Mouse (Mus musculus): ENCODE measurements around the gene Trim60. TPM values are rescaled to one million over a fixed set of nuclear protein-coding genes. Genes with fewer than 3 reads are reported as not detected.

Gene Trim60
- polyA plus RNA-seq (2015; fragmentation: Nextera tagmentation; extraction: Ambion mirVana): not detected in 2 replicates

GRCm38 (mm10) chr8:65018423-65018822 lies at the start of gene Trim60, which contains the start of gene Trim61:
Trim60 (minus strand) TSS chr8:65018584.
Trim61 (minus strand) TSS chr8:65018523.
- ATAC-seq (ENCODE audit: low FRiP score, low read depth): no peak
- Histone ChIP-seq H3K27me3 (no peaks in the 10 kb centered on the region), H3K9me3 (no peaks in the 10 kb centered on the region), H3K4me2 (no peak within 1 kb of the TSS), H3K27ac (replicated peaks) (no peak within 1 kb of the TSS), H3K4me3 (no peak within 1 kb of the TSS), H3K36me3 (no peaks in the 10 kb centered on the region), H3K4me1 (replicated peaks) (no peaks in the 10 kb centered on the region), H3K9ac (no peak within 1 kb of the TSS)
- WGBS: 89% methylated on average over 8 of the region's 8 CpGs

GRCm38 (mm10) chr8:65067694-65068472 lies 49.5 kb upstream of the Trim60 start:
- WGBS: 34% methylated on average over 10 of the region's 10 CpGs

GRCm38 (mm10) chr8:65067031-65067430 lies 48.6 kb upstream of the Trim60 start:
- H3K4me3 ChIP-seq: no peak overlapping the region
- no peaks in the 10 kb centered on the region for H3K9me3 ChIP-seq
- H3K27ac ChIP-seq (replicated peaks): no peak overlapping the region
- no peaks in the 10 kb centered on the region for H3K36me3 ChIP-seq
- H3K9ac ChIP-seq: no peak overlapping the region
- H3K27me3 ChIP-seq: no peaks in the 10 kb centered on the region
- no peak for ATAC-seq (ENCODE audit: low FRiP score, low read depth)
- WGBS: 98% methylated on average over 4 of the region's 4 CpGs
- no peaks in the 10 kb centered on the region for H3K4me1 ChIP-seq (replicated peaks)
- no peak overlapping the region for H3K4me2 ChIP-seq

More at GRCm38 (mm10) chr8:65067694-65068472, 49.5 kb upstream of the Trim60 start:
- H3K9ac ChIP-seq: no peak overlapping the region
- no peak for ATAC-seq (ENCODE audit: low FRiP score, low read depth)
- no peaks in the 10 kb centered on the region for H3K36me3 ChIP-seq
- H3K9me3 ChIP-seq: no peaks in the 10 kb centered on the region
- H3K27ac ChIP-seq (replicated peaks): no peak overlapping the region
- H3K27me3 ChIP-seq: no peaks in the 10 kb centered on the region
- H3K4me2 ChIP-seq: 0 out of 2 replicates have a peak overlapping the region, but pooled peaks have one; percentile 11
- H3K4me1 ChIP-seq (replicated peaks): no peaks in the 10 kb centered on the region
- H3K4me3 ChIP-seq: no peak overlapping the region

GRCm38 (mm10) chr8:65065622-65066021 lies 47.2 kb upstream of the Trim60 start:
- no peak for ATAC-seq (ENCODE audit: low FRiP score, low read depth)
- 92% methylated on average over 3 of the region's 3 CpGs for WGBS

GRCm38 (mm10) chr8:65064071-65064470 lies 45.7 kb upstream of the Trim60 start:
- H3K4me1 ChIP-seq (replicated peaks): no peaks in the 10 kb centered on the region
- no peak overlapping the region for H3K4me3 ChIP-seq
- no peak for ATAC-seq (ENCODE audit: low FRiP score, low read depth)
- H3K27me3 ChIP-seq: no peaks in the 10 kb centered on the region
- H3K36me3 ChIP-seq: no peaks in the 10 kb centered on the region
- WGBS: 47% methylated on average over 2 of the region's 2 CpGs
- H3K27ac ChIP-seq (replicated peaks): no peak overlapping the region
- no peaks in the 10 kb centered on the region for H3K9me3 ChIP-seq
- H3K9ac ChIP-seq: no peak overlapping the region
- H3K4me2 ChIP-seq: no peak overlapping the region

More at GRCm38 (mm10) chr8:65065622-65066021, 47.2 kb upstream of the Trim60 start:
- Histone ChIP-seq H3K36me3 (no peaks in the 10 kb centered on the region), H3K9ac (no peak overlapping the region), H3K27ac (replicated peaks) (no peak overlapping the region), H3K4me1 (replicated peaks) (no peaks in the 10 kb centered on the region), H3K27me3 (no peaks in the 10 kb centered on the region), H3K4me3 (no peak overlapping the region), H3K9me3 (no peaks in the 10 kb centered on the region), H3K4me2 (no peak overlapping the region)

GRCm38 (mm10) chr8:65062195-65062594 lies 43.8 kb upstream of the Trim60 start:
- Histone ChIP-seq H3K9ac (no peak overlapping the region), H3K4me3 (no peak overlapping the region), H3K27ac (replicated peaks) (no peak overlapping the region), H3K27me3 (no peaks in the 10 kb centered on the region), H3K36me3 (no peaks in the 10 kb centered on the region), H3K9me3 (no peaks in the 10 kb centered on the region), H3K4me1 (replicated peaks) (no peaks in the 10 kb centered on the region), H3K4me2 (no peak overlapping the region)
- WGBS: 69% methylated on average over 4 of the region's 4 CpGs
- ATAC-seq (ENCODE audit: low FRiP score, low read depth): no peak

GRCm38 (mm10) chr8:65056722-65057121 lies 38.3 kb upstream of the Trim60 start:
- WGBS: 90% methylated on average over 4 of the region's 4 CpGs

GRCm38 (mm10) chr8:65053968-65054367 lies 35.6 kb upstream of the Trim60 start:
- Histone ChIP-seq H3K9ac (no peak overlapping the region), H3K27me3 (no peaks in the 10 kb centered on the region), H3K27ac (replicated peaks) (no peak overlapping the region), H3K4me3 (no peak overlapping the region), H3K4me1 (replicated peaks) (no peaks in the 10 kb centered on the region), H3K4me2 (no peak overlapping the region), H3K36me3 (no peaks in the 10 kb centered on the region), H3K9me3 (no peaks in the 10 kb centered on the region)
- whole genome bisulfite sequencing: 64% methylated on average over 5 of the region's 5 CpGs
- peak; percentile 34; the same call in 1 of the 2 replicates for ATAC-seq (ENCODE audit: low FRiP score, low read depth)

More at GRCm38 (mm10) chr8:65056722-65057121, 38.3 kb upstream of the Trim60 start:
- no peaks in the 10 kb centered on the region for H3K9me3 ChIP-seq
- no peak overlapping the region for H3K4me3 ChIP-seq
- H3K27me3 ChIP-seq: no peaks in the 10 kb centered on the region
- no peak for ATAC-seq (ENCODE audit: low FRiP score, low read depth)
- no peaks in the 10 kb centered on the region for H3K4me1 ChIP-seq (replicated peaks)
- H3K4me2 ChIP-seq: no peak overlapping the region
- H3K9ac ChIP-seq: no peak overlapping the region
- no peaks in the 10 kb centered on the region for H3K36me3 ChIP-seq
- no peak overlapping the region for H3K27ac ChIP-seq (replicated peaks)

- Histone ChIP-seq H3K36me3 (no peaks in the 10 kb centered on the region), H3K4me2 (no peak overlapping the region), H3K9me3 (no peaks in the 10 kb centered on the region), H3K4me1 (replicated peaks) (no peaks in the 10 kb centered on the region), H3K27ac (replicated peaks) (no peak overlapping the region), H3K4me3 (no peak overlapping the region), H3K27me3 (no peaks in the 10 kb centered on the region), H3K9ac (no peak overlapping the region)
- 88% methylated on average over 3 of the region's 3 CpGs for WGBS
- no peak for ATAC-seq (ENCODE audit: low FRiP score, low read depth)
Measured at GRCm38 (mm10) chr8:65053554-65053953, 35.2 kb upstream of the Trim60 start.

- ATAC-seq (ENCODE audit: low FRiP score, low read depth): no peak
Measured at GRCm38 (mm10) chr8:65047801-65048200, 29.4 kb upstream of the Trim60 start.

GRCm38 (mm10) chr8:65047193-65047592 lies 28.8 kb upstream of the Trim60 start:
- H3K9ac ChIP-seq: no peak overlapping the region
- ATAC-seq (ENCODE audit: low FRiP score, low read depth): no peak
- H3K4me2 ChIP-seq: no peak overlapping the region
- no peak overlapping the region for H3K27ac ChIP-seq (replicated peaks)
- H3K36me3 ChIP-seq: no peaks in the 10 kb centered on the region
- no peaks in the 10 kb centered on the region for H3K4me1 ChIP-seq (replicated peaks)
- no peaks in the 10 kb centered on the region for H3K9me3 ChIP-seq
- no peak overlapping the region for H3K4me3 ChIP-seq
- H3K27me3 ChIP-seq: no peaks in the 10 kb centered on the region
- WGBS: 93% methylated on average over 4 of the region's 4 CpGs

More at GRCm38 (mm10) chr8:65047801-65048200, 29.4 kb upstream of the Trim60 start:
- no peaks in the 10 kb centered on the region for H3K36me3 ChIP-seq
- H3K9me3 ChIP-seq: no peaks in the 10 kb centered on the region
- H3K27ac ChIP-seq (replicated peaks): no peak overlapping the region
- H3K9ac ChIP-seq: no peak overlapping the region
- WGBS: 84% methylated on average over 4 of the region's 4 CpGs
- H3K4me2 ChIP-seq: no peak overlapping the region
- no peak overlapping the region for H3K4me3 ChIP-seq
- H3K27me3 ChIP-seq: no peaks in the 10 kb centered on the region
- H3K4me1 ChIP-seq (replicated peaks): no peaks in the 10 kb centered on the region

- Histone ChIP-seq H3K4me3 (no peak overlapping the region), H3K36me3 (no peaks in the 10 kb centered on the region), H3K9ac (no peak overlapping the region), H3K4me1 (replicated peaks) (no peaks in the 10 kb centered on the region), H3K27ac (replicated peaks) (no peak overlapping the region), H3K9me3 (no peaks in the 10 kb centered on the region), H3K4me2 (peak overlapping the region; percentile 29; the same call in 1 of the 2 replicates), H3K27me3 (no peaks in the 10 kb centered on the region)
- ATAC-seq (ENCODE audit: low FRiP score, low read depth): no peak
- WGBS: 30% methylated on average over 5 of the region's 5 CpGs
Measured at GRCm38 (mm10) chr8:65046565-65046964, 28.2 kb upstream of the Trim60 start.

All from hindbrain, embryonic 15.5 days (tissue).